Mouse (Mus musculus) kidney, postnatal 4 days (tissue): ENCODE measurements around the gene Macrod2.

Experiments
- DNase-seq, 2 experiments: peaks; one replicate each; pipeline ENCODE4 v3.0.0; 2021; ENCODE audit warnings: mixed read lengths in 2 of 2

Macrod2 gene

GRCm38 (mm10) chr2:141522081-141522480 is 1127.0 kb downstream of the Macrod2 start:
- no peak for DNase-seq

- no peak for DNase-seq
Measured at GRCm38 (mm10) chr2:141545877-141546276, 1150.8 kb downstream of the Macrod2 start.

- DNase-seq: no peak
Measured at GRCm38 (mm10) chr2:141551701-141552100, 1156.6 kb downstream of the Macrod2 start.

GRCm38 (mm10) chr2:141556747-141557146 is 1161.6 kb downstream of the Macrod2 start:
- no peak for DNase-seq

GRCm38 (mm10) chr2:141558242-141558827 is 1163.2 kb downstream of the Macrod2 start:
- DNase-seq: no peak

- no peak for DNase-seq
Measured at GRCm38 (mm10) chr2:141565986-141566385, 1170.9 kb downstream of the Macrod2 start.

GRCm38 (mm10) chr2:141571360-141571759 is 1176.3 kb downstream of the Macrod2 start:
- no peak for DNase-seq

- no peak for DNase-seq
Measured at GRCm38 (mm10) chr2:141578206-141578605, 1183.1 kb downstream of the Macrod2 start.

- DNase-seq: no peak
Measured at GRCm38 (mm10) chr2:141582431-141582830, 1187.3 kb downstream of the Macrod2 start.

GRCm38 (mm10) chr2:141582933-141583332 is 1187.8 kb downstream of the Macrod2 start:
- peak in 1 of 2 experiments; percentile 8 for DNase-seq

- no peak for DNase-seq
Measured at GRCm38 (mm10) chr2:141587290-141587689, 1192.2 kb downstream of the Macrod2 start.

GRCm38 (mm10) chr2:141591326-141591725 is 1196.2 kb downstream of the Macrod2 start:
- DNase-seq: no peak

GRCm38 (mm10) chr2:141594811-141595210 is 1199.7 kb downstream of the Macrod2 start:
- DNase-seq: no peak

- DNase-seq: no peak
Measured at GRCm38 (mm10) chr2:141617721-141618120, 1222.6 kb downstream of the Macrod2 start.

GRCm38 (mm10) chr2:141618257-141618656 is 1223.1 kb downstream of the Macrod2 start:
- no peak for DNase-seq

GRCm38 (mm10) chr2:141664051-141664450 is 1268.9 kb downstream of the Macrod2 start:
- no peak for DNase-seq

GRCm38 (mm10) chr2:141672814-141673213 is 1277.7 kb downstream of the Macrod2 start:
- no peak for DNase-seq

- no peak for DNase-seq
Measured at GRCm38 (mm10) chr2:141673405-141673804, 1278.3 kb downstream of the Macrod2 start.

- no peak for DNase-seq
Measured at GRCm38 (mm10) chr2:141697541-141697940, 1302.4 kb downstream of the Macrod2 start.

- no peak for DNase-seq
Measured at GRCm38 (mm10) chr2:141698320-141698719, 1303.2 kb downstream of the Macrod2 start.

GRCm38 (mm10) chr2:141700759-141701452 is 1305.8 kb downstream of the Macrod2 start:
- DNase-seq: no peak

- no peak for DNase-seq
Measured at GRCm38 (mm10) chr2:141711785-141712184, 1316.7 kb downstream of the Macrod2 start.

GRCm38 (mm10) chr2:141712265-141712664 is 1317.2 kb downstream of the Macrod2 start:
- no peak for DNase-seq

- DNase-seq: no peak
Measured at GRCm38 (mm10) chr2:141715061-141715460, 1320.0 kb downstream of the Macrod2 start.

- no peak for DNase-seq
Measured at GRCm38 (mm10) chr2:141722531-141722930, 1327.4 kb downstream of the Macrod2 start.
